Mouse (Mus musculus): Measurements from ENCODE around the gene Gucy1b2.

The Gucy1b2 gene

DNA sequence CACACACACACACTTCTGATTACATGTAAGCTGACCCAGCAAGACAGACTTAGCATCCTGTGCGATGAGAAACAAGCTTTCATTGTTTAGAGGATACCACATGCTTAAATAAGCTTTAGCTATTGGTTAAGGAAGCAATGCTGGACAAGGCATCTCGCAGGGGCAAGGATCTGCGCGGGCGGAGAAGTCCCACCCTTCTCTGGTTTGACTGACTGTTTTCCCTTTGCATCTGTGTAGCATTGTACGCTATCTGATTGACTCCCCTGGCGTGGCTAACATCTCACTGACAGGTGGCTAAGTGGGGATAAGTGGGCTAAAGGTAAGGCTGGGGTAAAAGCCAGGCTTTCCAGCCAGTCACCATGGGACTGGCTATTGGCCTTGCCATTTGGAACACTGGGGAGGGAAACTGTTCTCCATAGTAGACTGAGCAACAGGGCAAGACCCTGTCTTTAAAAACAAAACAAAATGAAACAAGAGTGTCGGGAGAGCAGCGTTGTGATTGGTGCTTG lies at the start of gene Gucy1b2:
Gene Gucy1b2, minus strand, starts transcription at position 51 of the 509 bp plus-strand sequence.
- DNase-seq = no peak

DNA sequence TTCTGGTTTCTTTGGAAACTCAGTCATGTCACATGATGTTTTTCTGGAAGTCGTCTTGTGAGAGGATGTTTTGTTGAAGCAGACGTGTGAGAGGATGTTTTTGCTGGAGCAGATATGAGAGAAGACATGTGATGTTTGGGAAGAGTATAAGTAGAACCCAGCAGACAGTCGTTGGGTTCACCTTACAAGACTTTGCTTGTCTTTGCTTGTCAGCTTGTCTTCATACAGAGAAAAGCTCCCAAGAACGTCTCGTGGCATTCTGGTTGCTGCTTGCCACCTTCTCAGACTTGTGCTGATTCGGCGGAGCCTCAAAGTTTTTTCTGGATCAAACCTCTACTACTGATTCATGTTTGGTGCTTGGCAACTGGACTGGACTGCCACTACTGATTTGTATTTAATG lies 41.3 kb upstream of the Gucy1b2 start:
- DNase-seq = no peak

DNA sequence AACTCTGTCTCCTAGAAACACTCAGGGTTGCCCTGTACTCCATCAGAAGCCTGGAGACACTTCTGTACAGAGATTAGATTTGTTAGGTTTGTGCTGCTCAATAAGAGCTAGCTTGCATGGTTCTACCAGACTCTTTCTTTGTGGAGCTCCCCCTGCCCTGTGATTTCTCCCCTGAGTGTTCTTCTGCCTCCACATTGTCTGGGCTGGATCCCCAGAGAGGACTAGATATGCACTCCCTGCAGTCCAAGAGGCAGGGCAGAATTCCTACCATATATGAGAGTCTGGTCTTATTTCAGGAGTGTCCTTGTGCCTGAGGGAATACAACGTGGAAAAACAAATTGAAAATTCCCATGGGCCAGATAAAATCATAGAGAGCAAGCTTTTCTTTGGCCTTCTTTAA lies 40.4 kb upstream of the Gucy1b2 start:
- no peak for DNase-seq

DNA sequence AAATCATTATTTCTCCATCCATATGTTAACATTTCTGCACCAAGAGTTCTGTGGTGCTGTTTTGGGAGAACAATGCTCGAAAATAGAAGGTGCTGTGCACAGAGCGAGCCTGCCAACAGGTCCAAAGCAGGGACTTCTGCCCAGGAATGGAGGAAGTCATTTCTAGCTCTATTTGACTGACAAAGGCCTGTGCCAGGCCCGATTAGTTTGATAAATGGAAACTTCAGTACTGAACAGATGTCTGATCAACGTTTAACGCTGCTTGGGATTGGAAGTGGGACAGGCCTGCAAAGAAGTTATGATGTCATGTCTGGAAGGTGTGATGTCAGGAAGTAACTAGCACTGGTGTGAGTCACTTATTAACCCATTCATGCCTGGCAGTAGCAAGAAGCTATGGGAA lies 37.4 kb upstream of the Gucy1b2 start:
- no peak for DNase-seq

DNA sequence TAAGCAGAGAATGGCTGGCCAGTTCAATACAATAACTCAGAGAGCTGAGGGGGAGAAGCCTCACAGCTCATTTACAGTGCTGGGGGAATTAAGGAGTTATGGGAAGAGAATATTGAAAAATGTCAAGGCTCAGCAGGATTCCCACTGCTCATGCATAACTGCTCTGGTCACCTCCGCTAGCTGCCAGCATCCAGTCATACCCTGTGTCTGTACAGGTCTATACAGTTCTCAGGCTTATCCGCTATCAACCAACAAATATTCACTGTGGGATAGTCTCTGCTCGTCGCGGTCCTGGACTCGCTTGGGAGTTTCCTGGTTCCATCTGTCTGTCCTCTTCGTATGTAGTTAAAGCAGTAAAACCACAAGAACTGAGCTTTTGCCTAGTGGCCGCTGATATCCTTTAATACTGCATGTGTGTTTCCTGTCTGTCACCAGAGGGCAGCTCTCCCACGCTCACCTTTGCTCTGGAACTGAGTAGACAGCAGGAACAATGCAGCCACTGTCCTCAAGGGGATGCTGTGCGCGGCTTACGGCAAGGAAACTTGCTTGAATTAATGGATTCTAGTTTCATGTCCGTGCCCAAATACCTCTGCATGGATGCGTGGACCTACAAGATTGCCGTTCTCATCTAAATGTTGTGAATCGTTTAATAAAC lies 36.2 kb upstream of the Gucy1b2 start:
- peak; percentile 81 to 84 for DNase-seq

DNA sequence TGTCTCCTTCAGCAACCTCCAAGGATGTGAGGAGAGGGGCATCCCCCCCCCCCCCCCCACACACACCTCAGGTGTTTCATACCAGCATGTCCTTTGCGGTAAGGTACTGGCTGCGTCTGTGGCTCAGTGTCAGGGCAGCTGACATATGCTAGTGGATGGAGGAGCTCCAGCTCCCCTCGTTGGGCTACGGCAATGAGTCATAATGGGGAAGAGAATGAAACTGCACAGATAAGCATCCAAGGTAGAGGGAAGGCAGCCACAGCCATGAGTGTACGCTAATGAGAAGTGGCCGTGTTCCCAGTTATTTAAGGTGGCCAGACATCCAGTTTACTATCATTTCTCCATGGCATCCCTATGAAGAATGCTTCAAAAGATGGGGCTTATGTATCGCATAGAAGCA lies 32.2 kb upstream of the Gucy1b2 start:
- DNase-seq = peak; percentile 36 to 41

DNA sequence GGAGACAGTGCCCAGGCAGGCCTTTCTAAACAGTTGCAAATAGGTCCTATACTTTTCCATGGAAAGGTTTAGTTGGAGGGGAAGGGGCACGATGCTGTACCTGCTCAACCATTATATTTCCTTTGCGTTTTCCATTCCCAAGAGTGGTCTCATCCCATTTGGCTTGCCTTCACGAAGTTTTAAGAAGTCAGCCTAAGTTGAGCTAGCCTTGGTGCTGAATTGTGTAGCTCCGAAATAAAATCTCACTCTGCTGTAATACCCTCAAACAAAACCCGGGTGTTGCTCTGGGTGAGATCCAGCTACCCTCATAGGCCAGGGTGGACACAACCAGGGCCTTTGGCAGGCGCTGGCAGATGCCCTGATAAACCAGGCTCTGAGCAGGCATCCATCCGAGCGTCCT lies 25.3 kb upstream of the Gucy1b2 start:
- DNase-seq = no peak

DNA sequence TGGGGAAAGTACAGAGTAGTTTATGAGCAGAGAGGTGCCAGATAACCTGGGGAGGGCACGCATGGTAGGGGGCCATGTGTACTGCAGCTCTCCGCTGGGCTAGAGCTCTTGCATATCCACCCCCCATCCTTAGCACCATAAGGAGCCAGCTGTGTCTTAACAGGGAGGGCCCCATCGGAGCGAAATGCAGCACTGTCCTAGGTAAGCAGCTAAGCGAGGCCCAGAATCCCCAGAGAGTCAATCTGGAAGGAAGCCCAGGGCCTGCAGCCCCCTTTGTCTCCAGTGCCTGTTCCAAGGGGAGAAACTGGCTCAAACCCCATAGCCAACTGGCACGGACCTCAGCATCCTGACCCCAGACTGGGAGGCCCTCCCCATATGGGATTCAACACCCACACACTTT lies 23.3 kb upstream of the Gucy1b2 start:
- no peak for DNase-seq

DNA sequence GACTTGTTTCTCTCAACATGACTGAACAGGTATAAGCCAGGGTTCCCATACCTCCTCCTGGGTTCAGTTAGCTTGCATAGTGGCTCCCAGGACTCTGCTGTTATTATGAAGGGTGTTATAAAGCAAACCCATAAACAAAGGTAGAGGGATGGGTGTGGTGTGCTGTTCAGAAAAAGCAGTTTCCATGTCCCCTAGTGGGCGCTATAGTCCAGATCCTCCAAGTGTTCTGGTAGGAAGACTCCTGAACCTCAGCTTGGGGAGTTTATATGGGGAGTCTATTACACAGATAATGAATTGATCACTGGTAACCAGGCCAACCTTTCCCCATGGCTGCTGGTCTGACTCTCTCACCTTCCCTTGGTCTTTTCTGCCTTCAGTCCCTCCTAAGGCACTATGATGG lies 18.4 kb upstream of the Gucy1b2 start:
- DNase-seq = no peak

DNA sequence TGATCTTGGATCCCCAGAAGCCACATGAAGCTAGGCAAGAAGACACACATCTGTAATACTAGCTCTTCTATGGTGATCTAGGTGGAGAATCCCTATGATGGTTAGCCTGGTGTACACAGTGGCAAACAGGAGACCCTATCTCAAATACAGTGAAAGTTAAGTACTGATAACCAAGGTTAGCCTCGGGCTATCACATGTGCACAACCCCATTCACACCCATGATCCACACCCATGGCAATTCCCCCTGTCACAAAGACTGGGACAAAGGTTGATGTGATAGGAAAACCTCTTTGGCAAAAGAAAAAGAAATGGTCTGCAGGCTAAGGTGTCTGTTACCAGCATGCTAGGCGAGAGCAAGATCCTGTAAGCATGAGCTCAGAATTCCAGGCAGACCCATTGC lies 16.0 kb upstream of the Gucy1b2 start:
- no peak for DNase-seq

DNA sequence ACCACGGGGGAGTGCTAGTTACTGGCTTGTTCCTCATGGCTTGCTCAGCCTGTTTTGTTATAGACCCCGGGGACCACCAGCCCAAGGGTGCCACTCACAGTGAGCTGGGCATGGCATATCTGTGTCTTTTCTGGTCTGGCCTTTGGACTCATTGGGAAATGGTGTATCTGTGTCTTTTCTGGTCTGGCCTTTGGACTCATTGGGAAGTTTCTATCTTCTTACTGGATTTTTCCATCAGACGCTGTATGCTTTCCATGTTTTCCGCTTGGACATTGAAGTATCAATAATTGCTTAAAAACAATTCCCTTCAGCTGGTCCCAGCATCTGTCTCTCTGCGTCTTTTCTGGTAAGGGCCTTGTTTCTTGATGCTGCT lies 12.7 kb upstream of the Gucy1b2 start:
- no peak for DNase-seq

DNA sequence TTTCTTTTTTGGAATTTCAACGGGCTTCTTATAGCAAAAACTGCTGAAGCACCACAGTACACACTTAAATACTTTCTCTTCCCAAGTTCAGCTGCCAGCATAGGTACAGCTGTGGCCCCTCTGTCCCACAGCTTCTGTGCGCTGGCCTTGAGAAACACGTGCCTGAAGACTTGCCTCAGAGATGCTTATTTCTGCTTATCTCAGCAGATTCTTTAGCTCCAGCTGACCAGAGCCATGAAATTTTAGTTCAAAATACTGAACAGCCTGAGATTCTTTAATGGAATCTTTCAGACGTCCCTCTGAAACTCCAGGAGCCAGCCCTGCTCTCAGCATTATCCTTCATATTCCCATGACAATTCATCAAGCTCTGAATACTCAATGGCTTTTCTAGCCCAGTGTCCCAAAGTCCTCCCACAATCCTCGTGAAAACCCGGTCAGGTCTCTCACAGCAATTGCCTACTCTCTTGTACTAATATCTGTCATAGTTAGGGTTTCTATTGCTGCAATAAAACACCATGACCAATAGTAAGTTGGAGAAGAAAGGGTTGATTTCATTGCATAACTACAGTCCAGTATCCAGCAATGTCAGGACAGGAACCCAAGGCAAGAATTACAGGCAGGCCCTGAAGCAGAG lies 12.1 kb upstream of the Gucy1b2 start:
- DNase-seq = no peak

DNA sequence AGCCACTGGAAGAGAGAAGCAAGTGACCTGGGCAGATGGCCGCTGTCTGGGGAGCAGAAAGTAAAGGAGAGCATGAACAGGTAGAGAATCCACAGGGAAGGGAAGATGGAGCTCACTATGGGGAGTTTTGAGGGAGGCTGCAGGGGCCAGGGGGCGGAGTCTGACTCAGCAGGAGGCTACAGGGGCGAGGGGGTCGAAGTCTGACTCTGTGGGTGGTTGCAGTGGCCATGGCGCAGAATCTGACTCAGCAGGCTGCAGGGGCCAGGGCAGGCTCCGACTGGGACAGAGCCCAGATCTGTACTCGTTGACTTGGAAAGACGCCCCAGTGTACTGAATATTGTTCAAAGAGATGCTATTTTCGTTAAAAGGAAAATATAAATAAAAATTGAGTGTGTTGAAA lies 8.9 kb upstream of the Gucy1b2 start:
- DNase-seq = peak; percentile 28 to 32

DNA sequence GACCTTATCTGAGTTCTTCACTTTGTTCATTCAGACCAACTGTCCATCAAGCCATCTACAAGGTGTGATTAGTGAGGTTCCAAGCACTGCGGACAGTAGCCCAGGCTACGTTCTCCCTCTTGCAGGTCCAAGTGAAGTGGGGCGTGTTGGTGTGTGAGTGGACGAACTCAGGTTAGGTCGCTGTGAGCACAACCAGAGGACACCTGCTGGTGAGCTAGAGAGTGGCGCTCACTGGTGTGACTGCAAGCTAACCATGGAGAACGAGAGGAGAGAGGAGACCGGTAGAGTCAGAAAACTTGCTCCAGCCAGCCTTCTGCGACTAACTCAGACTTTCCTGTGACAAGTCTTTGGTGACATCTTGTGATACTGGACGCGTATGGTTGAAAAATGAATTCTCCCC lies 3.5 kb upstream of the Gucy1b2 start:
- DNase-seq = no peak

DNA sequence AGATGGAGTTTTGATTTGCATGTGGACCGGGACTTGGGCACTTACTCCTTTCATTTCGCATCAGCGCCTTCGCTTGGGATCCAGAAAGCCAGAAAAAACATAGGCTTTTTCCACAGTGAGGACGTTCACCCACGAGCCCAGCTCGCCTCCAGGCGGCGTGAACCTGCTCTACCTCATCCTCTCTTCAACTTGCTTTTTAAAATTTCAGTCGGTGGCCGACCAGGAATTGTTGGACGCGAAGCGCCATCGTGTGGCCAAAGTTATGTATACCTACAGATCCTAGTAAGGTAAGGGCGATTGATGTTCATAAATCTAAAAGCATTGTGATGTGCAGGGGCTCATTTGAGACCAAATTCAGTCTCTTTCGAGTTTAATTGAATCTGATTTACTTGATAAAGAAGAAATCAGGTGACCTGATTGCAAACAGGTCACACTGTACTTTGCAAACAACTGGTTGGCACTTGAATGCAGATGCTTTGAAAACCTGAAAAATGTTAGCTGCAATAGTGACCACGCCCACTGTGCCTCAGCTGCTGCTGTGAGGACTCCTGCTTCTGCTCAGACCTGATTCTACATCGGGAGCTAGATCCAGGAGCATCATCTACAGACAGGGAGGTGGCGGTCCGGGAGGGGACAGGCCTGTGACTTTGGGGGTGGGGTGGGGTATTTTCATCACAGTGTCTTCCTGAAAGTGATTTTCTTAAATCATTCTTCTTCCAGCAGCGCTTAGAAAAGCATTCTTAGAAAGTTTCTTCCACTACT lies 1.5 kb upstream of the Gucy1b2 start:
- peak; percentile 87 to 91 for DNase-seq

DNA sequence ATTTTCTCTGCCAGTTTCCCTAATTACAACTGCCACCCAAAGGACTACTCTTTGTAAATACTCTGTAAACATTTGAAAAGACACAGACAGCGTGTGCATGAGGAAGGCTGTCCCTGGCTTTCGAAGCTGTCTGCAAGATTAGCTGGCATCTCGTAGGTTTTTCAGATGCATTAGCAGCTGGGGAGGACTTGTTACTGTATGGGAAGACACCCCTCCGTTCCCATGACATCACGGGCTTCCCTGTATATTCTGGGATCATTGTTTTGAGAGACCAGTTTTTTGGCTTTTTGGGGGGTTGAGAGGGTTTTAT lies 564 bp downstream of the Gucy1b2 start:
- DNase-seq = no peak

DNA sequence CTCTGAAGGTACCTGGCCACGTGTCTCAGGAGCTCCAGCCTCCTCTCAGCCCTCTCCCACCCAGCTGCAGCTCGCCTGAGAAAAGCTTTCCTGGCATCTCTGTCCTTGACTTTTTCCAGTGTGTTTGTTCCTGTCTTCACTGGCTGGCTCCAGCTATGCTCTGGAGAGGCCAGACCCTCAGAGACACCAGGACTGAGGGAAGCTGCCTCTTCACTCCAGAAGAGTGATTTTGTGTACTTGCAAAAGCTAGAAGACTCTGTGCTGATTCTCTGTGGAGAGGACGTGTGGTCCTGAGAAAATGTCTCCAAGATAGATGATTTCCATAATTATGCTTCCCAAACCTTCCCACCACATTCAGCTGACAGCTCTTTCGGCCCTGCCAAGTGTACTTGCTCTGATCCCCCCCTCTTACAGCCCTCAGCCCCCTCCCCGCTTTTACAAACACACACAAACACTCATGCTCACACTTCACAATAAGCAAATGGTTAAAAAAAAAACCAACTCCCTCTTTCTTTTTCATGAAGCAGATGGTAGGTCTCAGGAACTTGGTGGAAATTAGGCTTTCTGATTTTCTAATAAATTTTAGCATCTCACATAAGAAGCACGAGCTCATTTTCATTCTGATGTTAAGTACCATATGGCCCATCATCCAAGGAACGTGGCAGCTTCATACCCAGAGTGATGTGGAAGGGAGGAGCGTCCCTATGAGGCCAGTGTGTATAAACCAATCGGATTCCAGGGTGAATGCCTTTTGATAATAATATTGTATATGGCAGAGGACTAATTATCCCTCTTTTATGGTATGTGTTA lies 1.1 kb downstream of the Gucy1b2 start:
- DNase-seq = no peak

DNA sequence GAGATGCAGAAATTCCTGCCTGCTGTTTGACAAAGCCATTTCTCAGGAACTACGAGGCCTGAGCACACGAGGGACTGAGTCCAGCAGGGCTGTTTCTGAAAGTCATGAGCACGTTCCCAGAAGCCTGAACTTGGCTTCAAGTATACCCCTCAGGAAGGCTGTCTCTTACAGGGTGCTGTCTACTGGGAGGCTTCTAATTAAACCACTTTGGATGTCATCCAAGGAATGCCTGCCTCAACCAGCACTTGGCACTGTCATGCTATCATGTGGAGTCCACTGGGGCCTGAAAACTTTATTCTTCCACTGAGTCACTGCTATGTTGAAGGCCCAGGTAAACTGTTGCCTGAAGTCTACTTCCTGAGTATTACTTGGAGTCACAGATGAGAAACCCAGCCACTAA lies 2.0 kb downstream of the Gucy1b2 start:
- DNase-seq = no peak

DNA sequence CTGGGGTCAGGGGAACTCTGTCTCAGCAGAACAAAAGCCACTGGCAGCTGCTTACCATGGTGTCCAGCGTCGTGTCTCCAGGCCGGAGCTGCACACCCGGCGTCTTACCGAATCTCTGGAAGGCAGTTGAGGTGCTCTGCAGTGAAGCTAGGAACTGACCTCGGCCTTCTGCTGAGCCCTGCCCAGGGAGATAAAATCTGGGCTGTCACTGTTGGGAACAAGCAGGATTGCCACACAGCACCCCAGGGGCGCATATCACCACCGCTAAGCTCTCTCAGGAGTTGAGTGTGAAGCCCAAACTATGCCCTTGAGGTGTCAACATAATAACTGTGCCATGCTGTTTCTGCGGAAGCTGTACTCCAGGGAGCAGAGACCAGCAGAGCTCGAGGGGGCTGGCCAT lies 2.8 kb downstream of the Gucy1b2 start:
- no peak for DNase-seq

DNA sequence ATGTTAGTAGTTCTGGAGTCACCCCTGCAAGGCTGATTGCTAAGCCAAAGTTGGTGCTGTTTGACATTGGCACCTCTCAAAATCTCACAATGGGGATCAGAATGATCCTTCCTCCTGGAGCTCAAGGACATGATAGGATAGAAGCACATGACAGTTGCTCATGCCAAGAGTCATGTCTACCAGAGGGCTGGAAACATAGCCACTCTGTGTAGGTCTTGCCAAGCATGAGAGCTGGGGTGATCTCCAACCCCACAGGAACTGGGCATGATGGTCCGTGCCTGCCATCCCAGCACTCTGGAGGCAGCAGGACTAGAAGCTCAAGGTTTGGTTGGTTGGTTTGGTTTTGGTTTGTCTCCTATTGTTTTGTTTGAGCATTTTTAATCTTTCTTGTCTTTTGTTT lies 5.4 kb downstream of the Gucy1b2 start:
- DNase-seq = no peak

DNA sequence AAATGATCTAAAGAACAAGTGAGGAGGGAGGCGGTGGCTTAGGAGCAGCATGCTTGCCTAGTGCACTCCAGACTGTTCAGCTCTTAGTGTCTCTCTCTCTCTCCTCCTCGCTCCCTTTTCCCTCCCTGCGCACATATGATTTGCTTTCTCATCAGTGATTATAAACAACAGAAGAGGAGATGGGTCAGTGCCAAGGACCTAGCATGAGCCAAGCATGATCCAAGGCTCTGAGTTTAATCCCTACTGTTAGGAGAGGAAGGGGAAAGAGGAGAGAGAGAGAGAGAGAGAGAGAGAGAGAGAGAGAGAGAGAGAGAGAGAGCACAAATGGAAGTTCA lies 8.9 kb downstream of the Gucy1b2 start:
- no peak for DNase-seq

DNA sequence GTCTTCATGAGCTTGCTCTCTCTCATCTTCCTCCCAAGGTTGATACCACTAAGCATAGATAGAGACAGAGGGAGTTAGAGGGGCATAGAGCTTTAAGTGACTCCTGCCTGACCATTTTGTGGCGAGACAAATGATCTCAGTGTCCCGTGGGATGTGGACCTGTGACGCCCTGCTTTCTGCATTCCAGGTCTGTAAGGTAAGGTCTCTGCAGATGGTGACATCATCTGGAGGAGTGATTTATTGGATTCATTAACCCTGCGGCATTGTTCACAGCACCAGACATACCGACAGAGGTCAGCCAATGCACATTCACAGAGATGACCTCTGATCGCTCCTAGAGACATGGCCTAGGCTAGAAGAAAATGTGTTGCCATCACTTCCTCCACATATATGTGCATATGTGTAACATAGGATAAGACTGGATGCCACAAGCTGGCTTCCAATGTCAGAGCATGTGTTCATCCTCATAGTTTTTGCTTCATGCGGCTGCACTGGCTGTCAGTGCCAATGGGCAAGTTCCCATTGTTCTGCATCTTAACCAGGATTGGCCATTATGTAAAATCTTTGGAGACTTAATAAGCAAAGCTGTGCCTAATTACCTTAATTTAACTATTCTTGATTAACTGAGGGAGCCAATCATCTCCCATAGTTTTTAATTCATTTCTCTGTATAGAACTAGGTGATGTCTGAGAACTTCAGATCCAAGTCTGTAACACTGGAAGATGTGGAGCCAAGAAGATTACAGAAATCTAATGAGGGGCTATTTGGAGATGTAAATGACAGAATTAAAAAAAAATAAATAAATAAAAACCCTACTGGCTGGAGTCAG lies 9.5 kb downstream of the Gucy1b2 start:
- DNase-seq = no peak
